Mouse (Mus musculus) WW6 (cell line): ENCODE data around the gene Aoc2.
"Not testable (repeated sequence)": the region's sequence is repeated elsewhere in the genome, so short reads cannot be mapped to it uniquely, and the experiment has no call there.

ENCODE experiments used
- DNase-seq: peaks from one replicate; pipeline ENCODE4 v3.0.0-alpha.2; 2013; ENCODE audit warnings: low read depth, low spot score

Gene Aoc2

DNA sequence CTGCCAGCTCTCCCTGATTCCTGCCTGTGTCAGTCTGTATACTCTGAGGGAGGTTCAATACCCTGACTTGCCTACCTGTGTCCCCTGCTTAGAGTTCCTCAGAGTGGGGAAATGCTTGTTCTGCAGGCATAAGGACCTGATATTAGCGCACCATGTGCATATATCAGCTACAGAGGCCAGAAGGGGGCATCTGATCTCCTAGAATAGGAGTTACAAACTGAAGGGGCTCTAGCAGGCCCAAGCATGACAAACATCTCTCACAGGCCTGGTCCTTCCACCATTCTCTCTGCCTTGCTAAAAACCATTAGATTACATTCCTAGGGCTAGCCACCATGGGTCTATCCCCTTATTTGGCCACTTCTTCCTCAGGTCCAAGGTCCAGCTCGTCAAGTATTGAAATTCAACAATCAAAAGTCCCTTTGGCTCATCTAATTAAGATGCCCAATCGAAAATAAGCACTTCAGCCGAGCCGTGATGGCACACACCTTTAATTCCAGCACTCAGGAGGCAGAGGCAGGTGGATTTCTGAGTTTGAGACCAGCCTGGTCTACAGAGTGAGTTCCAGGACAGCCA lies 29.7 kb downstream of the Aoc2 start:
- DNase-seq = no peak

DNA sequence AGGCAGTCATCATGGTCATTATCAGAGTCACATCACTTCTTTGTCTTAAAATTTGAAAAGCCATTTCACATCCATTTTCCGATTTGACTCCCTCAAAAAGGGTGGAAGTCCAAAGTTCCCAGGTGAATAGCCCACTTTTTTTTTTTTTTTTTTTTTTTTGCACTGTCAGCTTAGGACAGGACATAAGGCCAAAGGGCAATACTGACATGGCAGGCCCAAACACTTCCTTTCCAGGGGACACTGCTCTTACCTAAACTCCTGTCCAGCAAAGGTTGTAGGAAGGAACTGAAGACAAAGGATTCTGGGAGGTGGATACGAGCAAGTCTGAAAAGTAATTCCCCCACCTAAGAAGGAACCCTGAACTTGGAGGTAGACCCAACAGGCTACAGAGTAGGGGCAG lies 31.1 kb downstream of the Aoc2 start:
- DNase-seq = no peak

DNA sequence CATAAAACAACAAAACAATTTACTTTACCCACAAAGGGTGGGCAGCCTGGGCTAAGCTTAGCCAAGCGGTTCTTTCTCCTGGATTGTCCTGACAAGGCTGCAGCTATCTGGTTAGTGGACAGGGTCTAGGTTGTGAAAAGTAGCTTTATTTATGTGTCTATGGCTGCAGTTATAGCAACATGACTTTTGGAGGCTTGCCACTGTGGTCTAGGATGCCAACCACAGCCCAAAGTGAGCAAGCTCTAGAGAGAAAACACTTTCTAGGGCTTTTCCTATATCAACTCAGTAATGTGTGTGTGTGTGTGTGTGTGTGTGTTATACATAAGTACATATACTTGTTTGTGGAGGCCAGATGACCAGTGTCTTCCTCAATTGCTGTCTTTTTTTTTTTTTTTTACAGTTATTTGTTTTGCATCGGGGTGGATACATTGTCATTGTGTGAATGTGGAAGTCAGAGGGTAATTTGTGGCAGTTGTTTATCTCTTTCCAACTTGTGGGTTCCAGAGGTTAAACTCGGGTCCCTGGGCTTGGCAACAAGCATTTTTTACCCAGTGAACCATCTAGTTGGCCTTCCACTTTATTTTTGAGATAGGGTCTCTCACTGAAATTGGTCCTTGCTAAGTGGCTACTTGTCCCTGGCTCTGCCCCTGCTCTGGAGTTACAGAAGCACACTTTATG lies 32.8 kb downstream of the Aoc2 start:
- DNase-seq = no peak

DNA sequence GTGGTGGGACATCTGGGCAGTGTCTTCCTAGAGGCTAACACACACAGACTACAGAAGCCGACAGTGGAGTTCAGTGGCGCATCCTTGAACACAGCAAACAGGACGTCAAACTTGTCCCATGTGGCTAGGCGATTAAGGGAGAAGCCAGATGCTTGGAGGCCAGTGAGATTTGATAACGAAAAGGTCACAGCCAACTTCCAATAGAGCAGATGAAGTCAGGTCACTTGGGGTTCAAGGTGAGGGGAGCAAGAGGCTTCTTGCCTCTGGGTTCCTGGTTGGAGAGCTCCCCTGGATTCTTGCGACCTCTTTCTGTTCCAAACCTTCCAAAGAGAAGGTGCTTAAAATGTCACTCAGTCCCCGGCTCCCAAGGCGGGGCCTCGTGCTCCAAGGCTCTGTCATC lies 34.9 kb downstream of the Aoc2 start:
- no peak for DNase-seq

DNA sequence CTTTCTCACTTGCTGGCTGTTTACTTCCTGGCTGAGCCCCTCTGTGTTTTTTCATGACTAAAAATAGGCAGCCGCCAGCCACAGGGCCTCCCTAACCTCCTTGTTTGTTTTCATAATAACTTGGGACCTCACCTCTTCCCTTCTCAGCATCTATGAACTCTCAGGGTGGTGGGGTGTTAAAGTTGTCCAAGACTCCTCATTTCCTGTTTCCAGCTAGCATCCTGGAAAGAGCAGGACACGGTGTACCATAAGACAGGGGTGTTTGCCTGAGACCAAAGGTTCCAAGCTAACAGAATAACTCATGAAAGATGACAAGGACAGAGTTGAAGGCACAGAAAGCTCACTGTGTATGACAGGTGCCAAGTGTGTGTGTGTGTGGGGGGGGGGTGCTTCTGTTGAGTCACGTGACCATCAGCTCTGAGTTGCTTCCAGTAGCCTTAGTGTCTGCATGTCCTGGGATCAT lies 35.8 kb downstream of the Aoc2 start:
- DNase-seq = no peak

DNA sequence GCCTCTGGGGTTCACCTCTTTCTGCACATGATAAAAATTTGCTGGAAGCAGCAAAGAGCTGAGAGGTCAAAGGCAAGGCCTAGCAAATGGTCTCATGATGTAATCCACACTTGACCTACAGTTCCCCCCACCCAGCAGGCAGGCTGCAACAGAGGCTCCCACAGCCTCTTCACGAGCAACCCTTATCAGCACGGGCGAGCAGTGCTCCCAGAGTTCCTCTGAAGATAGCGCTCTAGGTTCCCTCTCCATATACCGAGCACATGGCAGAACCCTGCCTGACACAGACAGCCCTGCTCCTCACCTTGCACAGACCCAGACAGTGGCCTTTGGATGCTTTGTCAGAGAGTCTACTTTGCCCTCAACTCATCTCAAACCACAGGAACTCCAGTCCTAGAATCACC lies 39.7 kb downstream of the Aoc2 start:
- no peak for DNase-seq

DNA sequence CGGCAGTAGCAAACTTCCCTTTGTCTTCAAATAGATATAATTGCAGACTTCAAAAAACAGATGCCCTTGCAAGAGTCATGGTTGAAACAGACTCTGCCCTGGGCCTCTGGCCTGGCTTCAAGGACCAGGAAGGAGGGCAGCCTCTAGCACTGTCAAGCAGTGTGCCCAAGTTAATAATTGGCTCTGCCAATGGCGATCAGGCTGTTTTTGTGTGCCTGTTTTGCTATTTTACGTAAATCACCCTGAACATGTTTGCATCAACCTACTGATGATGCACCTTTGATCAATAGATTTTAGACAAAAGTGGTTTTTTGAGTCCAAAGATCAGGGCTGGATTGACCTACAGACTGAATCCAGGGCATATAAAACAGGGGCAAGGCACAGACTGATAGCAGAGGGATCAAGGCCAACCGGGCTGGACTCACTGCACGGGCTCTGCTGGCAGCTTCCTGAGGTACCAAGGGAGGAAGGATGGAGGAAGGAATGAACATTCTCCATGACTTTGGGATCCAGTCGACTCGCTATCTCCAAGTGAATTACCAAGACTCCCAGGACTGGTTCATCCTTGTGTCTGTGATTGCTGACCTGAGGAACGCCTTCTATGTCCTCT lies 42.6 kb downstream of the Aoc2 start, which contains the start of gene G6pc:
Gene G6pc, plus strand, starts transcription at position 236 of the 610 bp plus-strand sequence.
- no peak for DNase-seq

DNA sequence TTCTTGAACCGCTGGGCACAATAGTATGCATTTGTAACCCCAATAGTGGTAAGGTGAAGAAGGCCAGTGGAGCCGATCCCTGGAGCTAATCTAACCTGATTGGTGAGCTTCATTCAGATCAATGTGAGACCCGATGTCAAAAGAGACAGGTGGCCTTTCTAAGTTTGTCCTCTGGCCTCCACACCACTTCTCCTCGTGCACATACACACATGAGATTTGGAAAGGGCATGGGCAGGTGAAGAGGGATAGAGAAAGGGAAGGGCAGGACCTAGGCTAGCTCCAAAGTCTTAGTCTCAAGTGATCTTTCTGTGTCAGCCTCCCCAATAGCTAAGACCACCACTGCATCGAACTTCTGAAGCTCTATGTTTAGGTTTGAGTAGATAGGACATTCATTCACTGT lies 45.3 kb downstream of the Aoc2 start:
- no peak for DNase-seq

DNA sequence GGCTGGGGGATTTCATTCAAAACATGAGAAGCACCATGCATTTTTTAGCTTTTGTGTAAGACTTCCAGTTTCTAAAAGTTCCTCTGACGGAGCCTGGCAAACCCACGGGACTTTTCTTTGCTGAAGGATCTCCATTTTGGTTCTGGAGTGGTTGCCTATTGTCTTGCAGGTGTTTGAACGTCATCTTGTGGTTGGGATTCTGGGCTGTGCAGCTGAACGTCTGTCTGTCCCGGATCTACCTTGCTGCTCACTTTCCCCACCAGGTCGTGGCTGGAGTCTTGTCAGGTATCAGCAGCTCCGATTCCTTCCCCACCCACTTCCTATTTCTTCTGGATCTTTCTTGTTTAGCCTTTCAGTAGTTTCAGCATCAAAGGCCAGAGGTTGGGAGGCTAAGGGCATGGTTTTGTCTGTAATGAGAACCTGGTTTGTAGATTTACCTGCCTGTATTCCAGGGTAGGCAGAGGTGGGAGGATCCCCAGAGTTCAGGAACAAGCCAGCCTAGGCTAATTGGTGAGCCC lies 49.6 kb downstream of the Aoc2 start:
- no peak for DNase-seq

DNA sequence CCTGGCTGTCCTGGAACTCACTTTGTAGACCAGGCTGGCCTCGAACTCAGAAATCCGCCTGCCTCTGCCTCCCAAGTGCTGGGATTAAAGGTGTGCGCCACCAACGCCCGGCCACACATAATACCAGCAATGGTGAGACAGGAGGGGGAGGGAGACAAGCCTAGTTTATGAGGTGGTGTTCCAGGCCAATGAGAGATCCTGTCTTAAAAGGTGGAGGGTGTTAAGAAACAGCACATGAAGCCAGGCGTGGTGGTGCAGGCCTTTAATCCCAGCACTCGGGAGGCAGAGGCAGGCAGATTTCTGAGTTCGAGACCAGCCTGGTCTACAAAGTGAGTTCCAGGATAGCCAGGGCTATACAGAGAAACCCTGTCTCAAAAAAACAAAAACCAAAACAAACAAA lies 53.3 kb downstream of the Aoc2 start:
- not testable (repeated sequence) for DNase-seq

DNA sequence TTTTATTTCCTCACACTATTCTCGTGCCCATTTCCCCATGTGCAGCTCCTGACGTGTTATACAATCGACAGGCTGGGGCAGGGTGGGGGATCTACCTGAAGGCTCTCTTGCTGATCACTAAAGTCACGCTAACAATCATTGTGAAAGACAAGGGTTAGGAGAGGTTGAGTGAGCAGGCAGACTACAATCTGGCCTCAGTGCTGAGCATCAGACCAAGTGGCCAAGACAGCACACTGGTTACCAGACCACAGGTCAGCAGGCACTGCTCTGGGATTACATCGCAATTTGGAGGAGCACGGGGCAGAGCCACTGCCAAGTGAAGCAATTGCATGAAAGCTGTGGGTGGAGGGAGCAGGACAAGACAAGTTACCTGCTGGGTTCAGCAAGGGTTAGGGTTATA lies 54.1 kb downstream of the Aoc2 start:
- no peak for DNase-seq
